Mouse (Mus musculus) testis, adult 2 months (tissue): Measurements from ENCODE around the gene Vegfa.

ENCODE experiments used
- CTCF ChIP-seq: fragments of 200-500 bp; IDR thresholded peaks from 2 replicates; pipeline ENCODE4 v1.5.1; 2012; ENCODE audit warnings: low read depth, mild to moderate bottlenecking, inconsistent platforms, low read length, moderate library complexity; ENCODE audit not compliant: control insufficient read depth, insufficient read depth, insufficient replicate concordance
- POLR2A ChIP-seq: fragments of 200-500 bp; IDR thresholded peaks from 2 replicates; pipeline ENCODE4 v1.6.1; 2012; ENCODE audit warnings: low read depth, mild to moderate bottlenecking, inconsistent platforms, low read length, moderate library complexity; ENCODE audit not compliant: control insufficient read depth

DNA sequence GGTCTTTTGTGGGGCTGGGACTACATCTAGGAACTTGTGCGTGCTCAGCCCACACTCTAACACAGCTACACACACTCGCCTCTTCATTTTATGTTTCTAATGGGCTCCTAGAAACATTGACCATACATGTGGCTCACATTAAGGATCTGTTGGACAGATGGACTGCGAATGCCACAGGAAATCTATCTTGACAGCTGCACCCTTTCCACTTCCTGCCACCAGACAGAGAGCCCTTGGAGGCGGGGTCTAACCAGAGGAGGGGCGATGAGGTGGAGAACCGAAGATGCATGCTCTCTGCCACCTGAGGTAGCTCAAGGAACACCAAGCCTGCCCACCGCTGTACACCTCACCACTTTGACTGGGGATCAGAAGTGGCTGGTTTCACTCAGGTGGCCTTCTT lies 57.7 kb downstream of the Vegfa start:
- TF ChIP-seq CTCF (no peak), POLR2A (no peak)
